Mouse (Mus musculus): Measurements from ENCODE around the gene Svop.

- TF ChIP-seq GATA1 (IDR thresholded peaks at IDR 0.05; ENCODE audit: borderline replicate concordance, low read length) (no peak), FLI1 (IDR thresholded peaks at IDR 0.05; ENCODE audit: low read length) (no peak)
These were observed at the start of gene Svop for GRCm38 (mm10) chr5:114091057-114091807.
